ENCODE assay signal across 9 mouse cellular contexts in genomic region chr5:91138970-91139369, GRCm38 (mm10). TPM values are rescaled to one million over a fixed set of nuclear protein-coding genes. Genes with fewer than 3 reads are reported as not detected.
A peak's percentile ranks its signal among the peaks of the same experiment; 100 is the strongest.
DNase-seq lines count a peak whose midpoint lies in the region; ATAC-seq lines count a peak whose summit lies in the region.
"Had no signal": no experiment of that assay in that cellular context is flagged by ENCODE, and none has a peak within 500 bp of the region (broad histone marks: within the 10 kb centered on the region; RNA-seq: fewer than 3 reads in every experiment).

No protein-coding gene starts in this region.

- no peak overlapping the region; the same call in 1 of the 2 replicates for H3K9ac ChIP-seq in neural tube, embryonic 11.5 days (ENCODE audit: low read length)
- H3K9ac ChIP-seq in forebrain, embryonic 13.5 days, result peak overlapping the region; percentile 58; the same call in 1 of the 2 replicates
- no peak overlapping the region for H3K9ac ChIP-seq in limb, embryonic 15.5 days
- no peak overlapping the region for H3K9ac ChIP-seq in stomach, embryonic 15.5 days

- no peaks in the 10 kb centered on the region for H3K36me3 ChIP-seq in neural tube, embryonic 11.5 days (ENCODE audit: control insufficient read depth, insufficient read depth, low read length)
- no peaks in the 10 kb centered on the region for H3K36me3 ChIP-seq in forebrain, embryonic 13.5 days (ENCODE audit: poor library complexity, severe bottlenecking)
- H3K36me3 ChIP-seq in limb, embryonic 15.5 days, result no peaks in the 10 kb centered on the region
- no peaks in the 10 kb centered on the region for H3K36me3 ChIP-seq in stomach, embryonic 15.5 days

- H3K4me2 ChIP-seq in neural tube, embryonic 11.5 days (ENCODE audit: low read depth), result peak overlapping the region; percentile 90
- peak overlapping the region; percentile 89 for H3K4me2 ChIP-seq in forebrain, embryonic 13.5 days
- H3K4me2 ChIP-seq in limb, embryonic 15.5 days, result peak overlapping the region; percentile 94
- H3K4me2 ChIP-seq in stomach, embryonic 15.5 days, result peak overlapping the region; percentile 87

- H3K9me3 ChIP-seq in neural tube, embryonic 11.5 days (ENCODE audit: control insufficient read depth, low read length), result no peaks in the 10 kb centered on the region
- no peaks in the 10 kb centered on the region for H3K9me3 ChIP-seq in forebrain, embryonic 13.5 days (replicated peaks)
- H3K9me3 ChIP-seq in limb, embryonic 15.5 days, result no peaks in the 10 kb centered on the region
- no peaks in the 10 kb centered on the region for H3K9me3 ChIP-seq in stomach, embryonic 15.5 days

- peaks cover 9% of the 10 kb centered on the region for H3K27me3 ChIP-seq in neural tube, embryonic 11.5 days (ENCODE audit: control insufficient read depth, insufficient read depth, low read length)
- H3K27me3 ChIP-seq in forebrain, embryonic 13.5 days, result peaks cover 28% of the 10 kb centered on the region
- peaks cover 22% of the 10 kb centered on the region for H3K27me3 ChIP-seq in limb, embryonic 15.5 days
- H3K27me3 ChIP-seq in stomach, embryonic 15.5 days (replicated peaks), result peaks cover 15% of the 10 kb centered on the region

- peak; percentile 13 for DNase-seq in neural tube, embryonic 11.5 days (ENCODE audit: low spot score)
- no peak for DNase-seq in neural tube, embryonic 10.5 days (ENCODE audit: extremely low spot score, low spot score)
- DNase-seq in urinary bladder, postnatal 36 days (ENCODE audit: low spot score in 2 of 2), result no peak
- DNase-seq in cerebellum, adult 9-10 months, result no peak
- no peak for DNase-seq in heart, postnatal 36 days

- H3K4me1 ChIP-seq in neural tube, embryonic 11.5 days (ENCODE audit: control insufficient read depth, insufficient read depth, low read length), result no peaks in the 10 kb centered on the region
- peaks cover 3% of the 10 kb centered on the region for H3K4me1 ChIP-seq in forebrain, embryonic 13.5 days
- H3K4me1 ChIP-seq in limb, embryonic 15.5 days, result peaks cover 10% of the 10 kb centered on the region
- H3K4me1 ChIP-seq in stomach, embryonic 15.5 days, result peaks cover 3% of the 10 kb centered on the region; the same call in 1 of the 2 replicates

- ATAC-seq in neural tube, embryonic 11.5 days (ENCODE audit: insufficient read depth, low FRiP score, low TSS enrichment), result no peak
- ATAC-seq in forebrain, embryonic 13.5 days, result peak; percentile 33; the same call in 1 of the 2 replicates
- ATAC-seq in limb, embryonic 15.5 days (ENCODE audit: insufficient number of reproducible peaks, low FRiP score, low TSS enrichment, low read depth), result no peak
- ATAC-seq in stomach, embryonic 15.5 days (ENCODE audit: insufficient read depth, low FRiP score, low read depth), result no peak

- 1% methylated on average over 7 of the region's 7 CpGs for WGBS in neural tube, embryonic 11.5 days
- WGBS in forebrain, embryonic 13.5 days, result 2% methylated on average over 7 of the region's 7 CpGs
- 3% methylated on average over 7 of the region's 7 CpGs for WGBS in limb, embryonic 15.5 days
- 5% methylated on average over 7 of the region's 7 CpGs for WGBS in stomach, embryonic 15.5 days

- intact Hi-C loops in heart, postnatal 36 days (cut with DNase I), result no loop called here

- no peak overlapping the region for H3K27ac ChIP-seq in neural tube, embryonic 11.5 days (ENCODE audit: low read depth, low read length)
- H3K27ac ChIP-seq in forebrain, embryonic 13.5 days, result no peak overlapping the region
- no peak overlapping the region for H3K27ac ChIP-seq in limb, embryonic 15.5 days
- H3K27ac ChIP-seq in stomach, embryonic 15.5 days, result no peak overlapping the region

- H3K4me3 ChIP-seq in neural tube, embryonic 11.5 days (ENCODE audit: low read depth, low read length), result peak overlapping the region; percentile 58
- peak overlapping the region; percentile 65 for H3K4me3 ChIP-seq in forebrain, embryonic 13.5 days
- peak overlapping the region; percentile 53 for H3K4me3 ChIP-seq in limb, embryonic 15.5 days
- peak overlapping the region; percentile 58 for H3K4me3 ChIP-seq in stomach, embryonic 15.5 days (replicated peaks)

RNA-seq across cellular contexts. Expression of gene Areg, which starts 0.4 kb away (rescaled TPM):
- 0.32 TPM in 1 of 2 replicates, not detected in the other for polyA plus RNA-seq in neural tube, embryonic 11.5 days (2014; fragmentation: Nextera tagmentation; extraction: Ambion mirVana)
- polyA plus RNA-seq in forebrain, embryonic 13.5 days (2015; fragmentation: Nextera tagmentation; extraction: Ambion mirVana), result not detected in 2 replicates
- 0.96 and 1.8 TPM in 2 replicates for polyA plus RNA-seq in limb, embryonic 15.5 days (2015; fragmentation: Nextera tagmentation; extraction: Ambion mirVana)
- 3.3 and 4.3 TPM in 2 replicates for polyA plus RNA-seq in stomach, embryonic 15.5 days (2015; fragmentation: Nextera tagmentation; extraction: Ambion mirVana)
- total RNA-seq in heart, postnatal 36 days (2021), result not detected
- total RNA-seq: left cerebral cortex, postnatal 14 days had no signal
